Mouse (Mus musculus) R1 (cell line): ENCODE data around the gene Tsr1.
A peak's percentile ranks its signal among the peaks of the same experiment; 100 is the strongest.

Source experiments
- DNase-seq: peaks from one replicate; pipeline ENCODE4 v3.0.0-alpha.2; 2018; ENCODE audit warnings: low read depth, low spot score

Gene Tsr1

DNA sequence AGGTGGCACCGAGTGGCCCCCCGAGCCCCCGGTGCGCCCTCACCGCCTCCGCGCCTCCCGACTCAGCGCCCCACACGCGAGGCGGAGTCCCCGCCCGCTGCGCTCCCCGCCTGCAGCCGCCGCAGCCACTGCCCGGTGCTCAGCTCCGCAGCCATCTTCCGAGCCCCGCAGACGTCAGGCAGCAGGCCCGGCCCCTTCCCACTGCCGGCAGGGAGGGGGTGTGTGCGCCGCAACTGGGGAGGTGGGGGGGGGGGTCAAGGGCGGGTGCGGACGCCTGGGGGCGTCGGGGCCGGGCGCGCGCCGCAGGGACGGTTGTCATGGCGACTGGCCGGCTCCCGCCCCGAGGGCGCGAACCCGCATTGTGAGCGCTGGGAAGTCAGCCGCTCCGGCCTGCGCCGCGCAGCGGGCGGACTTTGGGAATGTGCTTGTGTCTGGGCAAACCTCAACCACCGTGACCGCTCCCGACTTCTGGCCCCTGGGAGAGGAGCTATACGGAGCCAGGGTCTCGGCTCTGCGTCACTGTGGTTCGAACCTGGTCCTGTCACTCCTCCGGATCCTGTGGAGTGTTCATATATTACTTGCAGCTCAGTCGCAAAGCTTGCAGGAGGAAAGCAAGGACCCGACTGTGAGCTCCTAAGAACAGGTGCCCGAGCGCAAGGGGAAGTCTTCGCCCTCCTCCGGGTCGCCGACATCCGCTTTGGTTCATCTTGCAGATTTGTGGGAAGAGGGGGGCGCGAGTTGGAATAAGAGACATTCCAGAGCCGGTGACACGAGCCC, 782 bp upstream of the Tsr1 start, which contains the start of gene Sgsm2:
Sgsm2 (minus strand) TSS at position 160 of the 777 bp plus-strand sequence.
- peak; percentile 88 for DNase-seq

- no peak for DNase-seq
These were observed 601 bp downstream of the Tsr1 start for GRCm38 (mm10) chr11:74898517-74898827.

- DNase-seq, result no peak
These were observed 3.7 kb downstream of the Tsr1 start for GRCm38 (mm10) chr11:74901555-74901954.

GRCm38 (mm10) chr11:74902416-74902815, 4.5 kb downstream of the Tsr1 start:
- no peak for DNase-seq

DNA sequence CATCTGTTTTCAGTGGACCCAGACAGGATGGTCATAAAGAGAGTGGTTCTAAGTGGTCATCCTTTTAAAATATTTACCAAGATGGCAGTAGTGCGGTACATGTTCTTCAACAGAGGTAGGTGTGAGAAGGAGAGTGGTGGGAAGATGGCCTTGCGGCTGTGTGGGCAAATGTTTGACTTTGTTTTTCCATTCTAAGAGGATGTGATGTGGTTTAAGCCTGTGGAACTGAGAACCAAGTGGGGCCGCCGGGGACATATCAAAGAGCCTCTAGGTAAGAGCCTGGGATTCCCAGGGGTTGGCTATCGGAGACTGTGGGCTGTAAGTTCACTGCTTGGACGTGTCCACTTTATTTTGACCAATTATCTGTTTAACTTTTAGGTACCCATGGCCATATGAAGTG, 10.0 kb downstream of the Tsr1 start:
- DNase-seq, result no peak

DNA sequence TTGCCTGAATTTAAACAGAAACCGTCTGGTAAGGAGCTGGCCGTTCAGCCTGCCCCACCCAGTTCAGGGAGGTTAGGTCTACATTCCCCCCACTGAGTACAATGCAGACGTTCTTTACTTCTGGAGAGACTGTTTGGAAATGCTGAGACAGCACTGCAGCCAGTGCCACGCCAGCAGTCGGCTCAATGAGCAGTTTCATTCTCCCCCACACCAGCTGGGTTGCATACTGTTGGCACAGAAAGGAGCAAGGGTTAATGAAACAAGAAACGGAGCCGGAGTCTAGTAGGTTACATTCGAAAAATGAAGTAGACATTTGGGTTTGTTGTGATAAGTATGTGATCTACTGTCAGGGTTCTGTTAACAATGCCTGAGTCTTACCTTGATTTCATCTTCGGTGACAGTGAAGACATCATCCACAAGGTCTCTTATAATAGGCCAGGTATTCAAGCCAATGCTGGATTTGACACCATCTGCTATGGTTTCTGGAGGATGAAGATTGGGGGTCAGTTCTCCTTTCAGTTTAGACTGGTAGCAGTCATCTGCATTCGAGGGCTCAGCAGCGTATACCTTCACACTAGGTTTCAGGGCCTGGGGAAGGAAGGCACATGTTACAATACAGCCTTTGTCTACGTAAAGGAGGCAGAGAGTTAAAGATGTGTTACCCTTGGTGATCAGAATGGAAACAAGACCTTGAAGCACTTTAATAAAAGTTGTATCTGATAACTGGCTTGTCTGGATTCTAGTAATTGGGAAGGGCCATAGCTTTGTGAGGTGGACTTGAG, 10.9 kb downstream of the Tsr1 start:
- DNase-seq, result no peak

- no peak for DNase-seq
These were observed 12.1 kb downstream of the Tsr1 start for GRCm38 (mm10) chr11:74909978-74910377.

GRCm38 (mm10) chr11:74912492-74912891, 14.6 kb downstream of the Tsr1 start:
- no peak for DNase-seq

DNA sequence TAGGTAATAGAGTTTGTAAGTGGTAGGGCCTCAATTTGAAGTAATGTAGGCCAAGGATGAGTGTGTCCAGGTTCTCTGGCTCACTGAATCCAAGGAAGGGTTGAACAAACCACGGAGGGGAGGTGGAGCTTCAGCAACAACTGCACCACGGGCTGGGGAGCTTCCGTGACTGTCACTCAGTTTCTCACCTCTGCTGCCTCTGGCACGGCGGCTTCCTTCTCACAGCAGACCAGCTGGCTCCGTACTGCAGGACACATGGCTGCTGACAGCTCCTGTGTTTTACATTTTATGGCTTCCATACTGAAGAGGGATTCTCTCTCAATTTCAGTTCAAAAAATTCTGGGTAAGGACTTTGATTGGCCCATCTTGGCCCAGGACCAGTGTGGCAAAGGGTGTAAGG, 21.4 kb downstream of the Tsr1 start:
- no peak for DNase-seq

GRCm38 (mm10) chr11:74924149-74924548, 26.3 kb downstream of the Tsr1 start:
- DNase-seq, result peak; percentile 65

DNA sequence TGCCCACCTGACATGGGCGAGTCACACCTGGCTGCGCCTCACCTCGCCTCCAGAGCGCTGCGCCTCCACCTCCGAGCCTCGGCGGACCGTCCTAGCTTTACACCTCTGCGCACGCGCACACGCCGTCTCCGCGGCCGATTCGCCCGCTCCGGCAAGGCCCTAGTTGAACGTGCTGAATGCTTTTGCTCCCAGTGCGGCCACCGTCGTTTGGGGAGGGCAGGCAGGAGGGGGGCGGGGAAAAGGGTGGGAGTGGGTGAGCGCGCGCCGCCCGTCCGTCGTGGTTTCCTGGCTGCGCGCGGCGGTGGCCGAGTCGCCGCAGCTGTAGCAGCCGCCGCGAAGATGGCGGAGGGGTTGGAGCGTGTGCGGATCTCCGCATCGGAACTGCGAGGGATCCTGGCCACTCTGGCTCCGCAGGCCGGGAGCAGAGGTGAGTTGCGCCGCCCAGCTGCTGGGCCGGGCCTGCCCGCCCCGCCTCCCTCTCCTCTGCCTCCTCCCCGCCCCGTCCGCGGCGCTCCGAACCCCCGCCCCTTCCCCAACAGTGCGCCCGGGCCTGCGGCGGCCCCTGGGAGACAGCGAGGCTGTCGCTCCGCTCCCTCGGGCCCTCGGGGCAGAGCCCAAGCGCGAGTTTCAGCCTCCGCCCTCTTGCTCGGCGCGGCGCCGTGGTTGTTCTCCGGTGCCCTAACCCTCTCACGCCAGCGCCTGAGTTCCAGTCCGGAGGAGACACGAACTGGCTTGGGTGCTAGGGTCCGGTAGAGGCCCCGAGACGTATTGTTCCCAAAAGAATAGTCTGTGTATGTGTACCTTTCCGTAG, 27.9 kb downstream of the Tsr1 start, which contains the start of the genes Smg6 and Srr:
Smg6 (plus strand) TSS at position 247 of the 811 bp plus-strand sequence.
Srr (minus strand) TSS at position 372 of the 811 bp plus-strand sequence.
- peak; percentile 98 for DNase-seq

DNA sequence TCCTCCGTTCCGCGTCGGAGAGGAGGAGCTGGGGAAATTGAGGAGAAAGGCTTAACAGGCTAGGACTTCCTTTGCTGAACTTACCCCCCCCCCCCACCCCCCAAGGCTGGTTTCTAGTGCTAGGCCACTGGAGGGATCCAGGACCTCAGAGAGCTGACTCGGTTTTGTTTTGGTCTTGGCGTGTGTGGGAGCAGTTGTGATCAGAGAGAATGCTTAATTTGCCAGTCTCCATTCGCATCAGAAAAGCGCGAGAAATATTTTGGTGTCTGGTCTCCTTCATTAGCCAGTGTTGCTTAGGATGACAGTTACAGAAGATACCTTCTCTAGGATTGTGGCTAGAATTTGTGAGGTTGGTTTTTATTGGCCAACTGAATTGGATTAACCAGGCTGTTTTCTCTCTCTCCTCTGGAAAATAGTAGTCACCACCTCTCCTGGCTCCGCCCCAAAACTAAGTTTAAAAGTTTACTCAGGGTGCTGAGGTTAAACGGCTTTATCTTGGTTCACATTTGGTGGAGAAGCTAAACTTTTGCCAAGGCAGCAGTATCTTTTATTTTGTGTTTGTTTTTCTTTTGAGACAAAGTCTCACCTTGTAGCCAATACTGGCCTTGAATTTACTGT, 28.6 kb downstream of the Tsr1 start:
- DNase-seq, result no peak

- no peak for DNase-seq
These were observed 29.4 kb downstream of the Tsr1 start for GRCm38 (mm10) chr11:74927236-74927725.

DNA sequence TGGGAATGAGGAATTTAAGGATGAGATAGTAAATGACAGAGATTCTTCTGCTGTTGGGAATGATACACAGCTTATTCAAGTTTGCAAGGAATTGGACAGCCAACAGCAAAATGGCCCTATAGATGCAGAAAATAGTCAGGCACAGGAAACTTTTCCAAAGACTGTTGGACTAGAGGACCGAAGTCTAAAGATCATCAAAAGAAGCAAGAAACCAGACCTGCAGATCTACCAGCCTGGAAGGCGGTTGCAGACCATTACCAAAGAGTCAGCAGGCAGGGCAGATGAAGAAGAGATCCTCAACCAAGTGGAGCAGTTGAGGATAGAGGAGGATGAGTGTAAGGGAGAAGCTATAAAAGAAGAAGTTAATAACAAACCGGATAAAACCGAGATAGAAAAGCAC, 31.2 kb downstream of the Tsr1 start:
- DNase-seq, result no peak

- peak; percentile 54 for DNase-seq
These were observed 32.5 kb downstream of the Tsr1 start for GRCm38 (mm10) chr11:74930391-74930790.

- peak; percentile 64 for DNase-seq
These were observed 48.5 kb downstream of the Tsr1 start for GRCm38 (mm10) chr11:74946348-74946747.

DNA sequence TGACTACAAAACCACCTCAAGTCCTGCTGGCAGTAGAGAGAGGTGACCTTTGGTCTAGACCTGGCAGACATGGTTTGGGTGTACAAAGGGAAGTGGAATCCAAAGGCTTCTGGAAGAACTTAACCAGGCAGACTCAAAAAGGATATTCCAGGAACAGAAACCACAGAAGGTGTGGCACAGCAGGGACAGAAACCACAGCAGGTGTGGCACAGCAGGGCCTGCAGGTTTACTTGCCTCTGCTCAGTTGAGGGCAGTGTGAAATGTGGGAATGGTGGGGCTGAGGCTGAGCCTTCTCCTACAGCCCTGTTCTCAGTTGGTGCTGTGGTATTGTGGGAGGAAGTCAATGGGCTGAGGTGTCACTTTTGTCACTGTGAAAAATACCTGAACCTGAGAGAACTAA, 57.0 kb downstream of the Tsr1 start:
- peak; percentile 11 for DNase-seq

DNA sequence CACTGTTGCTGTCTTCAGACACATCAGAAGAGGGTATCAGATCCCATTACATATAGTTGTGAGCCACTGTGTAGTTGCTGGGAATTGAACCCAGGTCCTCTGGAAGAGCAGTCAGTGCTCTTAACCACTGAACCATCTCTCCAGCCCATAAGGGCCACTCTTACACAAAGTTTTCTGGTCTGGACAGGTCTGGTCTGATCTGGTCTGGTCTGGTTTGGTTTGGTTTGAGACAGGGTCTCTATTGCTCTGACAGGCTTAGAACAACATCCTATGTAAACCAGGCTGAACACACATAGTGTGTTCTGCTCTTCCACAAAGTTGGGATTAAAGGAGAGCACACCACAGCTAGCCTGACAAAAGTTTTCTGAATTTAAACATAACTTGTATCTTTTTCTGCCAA, 58.1 kb downstream of the Tsr1 start:
- peak; percentile 53 for DNase-seq

DNA sequence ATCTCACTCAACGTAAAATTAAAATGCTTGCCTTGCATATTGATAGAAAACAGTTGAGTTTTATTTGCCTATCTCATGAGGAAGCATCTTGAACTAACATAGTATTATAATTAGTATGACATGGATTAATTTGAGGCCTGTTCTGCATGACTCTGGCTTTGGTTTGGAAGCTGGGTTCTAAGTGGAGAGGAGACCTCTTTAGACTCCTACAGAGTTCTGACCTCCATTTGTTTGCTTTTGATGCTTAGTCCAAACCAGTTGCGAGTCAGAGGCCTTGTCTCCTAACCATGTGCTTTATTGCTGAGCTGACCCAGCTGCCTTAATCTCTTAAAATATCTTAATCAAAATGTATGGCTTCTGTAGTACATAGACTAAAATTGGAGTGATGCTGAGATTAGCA, 59.7 kb downstream of the Tsr1 start:
- DNase-seq, result no peak
